Mouse (Mus musculus): ENCODE measurements at regions not wholly inside any gene's neighbourhood (a gene's known extent, or its start where the extent isn't known, plus 50 kb on each side); places are given as distances from the start of the nearest gene placed in this dataset.
A peak's percentile ranks its signal among the peaks of the same experiment; 100 is the strongest.

- no peak for DNase-seq
Measured at GRCm38 (mm10) chr17:65000626-65001135, 164.8 kb upstream of the 4930583I09Rik start.

- no peak for DNase-seq
Measured at GRCm38 (mm10) chr17:64994483-64994882, 158.6 kb upstream of the 4930583I09Rik start.

- no peak for DNase-seq
Measured at GRCm38 (mm10) chr17:64991262-64991661, 155.4 kb upstream of the 4930583I09Rik start.

GRCm38 (mm10) chr17:64984276-64985011, 148.6 kb upstream of the 4930583I09Rik start:
- DNase-seq, result no peak

DNA sequence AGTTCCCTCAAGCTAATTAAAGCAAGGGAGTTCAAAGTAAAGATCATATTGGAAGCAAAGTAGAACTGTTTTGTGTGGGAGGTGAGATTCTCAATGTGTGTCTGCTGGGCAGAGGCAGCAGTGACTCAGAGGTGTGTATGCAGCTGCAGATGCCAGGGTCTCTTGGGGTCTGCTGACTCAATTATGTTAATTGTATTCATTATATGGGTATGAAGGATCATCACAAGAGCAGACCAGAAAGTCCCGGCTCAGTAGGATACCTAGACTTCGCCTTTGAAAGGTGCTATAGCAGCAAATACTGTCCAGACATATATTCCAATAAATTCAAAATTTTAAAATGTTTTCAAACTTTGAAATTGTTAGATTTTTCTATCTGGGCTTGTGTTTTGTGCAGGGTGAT, 147.6 kb upstream of the 4930583I09Rik start:
- no peak for DNase-seq

DNA sequence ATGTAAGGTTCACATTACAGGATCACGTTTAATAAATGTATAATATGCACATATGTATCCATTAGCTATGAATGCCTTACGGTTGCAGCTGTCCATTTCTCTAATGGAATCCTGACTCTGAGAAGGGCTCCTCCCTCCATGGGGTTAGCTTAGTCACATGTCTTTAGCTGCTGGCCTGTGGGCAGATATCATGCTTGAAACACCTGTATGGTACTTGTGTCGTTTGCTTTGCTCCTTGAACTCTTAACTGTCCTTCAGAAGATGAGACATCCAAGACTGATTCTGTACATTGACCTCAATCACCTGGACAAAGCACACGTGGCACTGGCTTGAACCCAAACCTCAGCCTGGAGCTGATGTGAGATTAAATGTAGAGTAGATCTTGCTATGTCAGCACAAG, 128.3 kb upstream of the 4930583I09Rik start:
- no peak for DNase-seq

DNA sequence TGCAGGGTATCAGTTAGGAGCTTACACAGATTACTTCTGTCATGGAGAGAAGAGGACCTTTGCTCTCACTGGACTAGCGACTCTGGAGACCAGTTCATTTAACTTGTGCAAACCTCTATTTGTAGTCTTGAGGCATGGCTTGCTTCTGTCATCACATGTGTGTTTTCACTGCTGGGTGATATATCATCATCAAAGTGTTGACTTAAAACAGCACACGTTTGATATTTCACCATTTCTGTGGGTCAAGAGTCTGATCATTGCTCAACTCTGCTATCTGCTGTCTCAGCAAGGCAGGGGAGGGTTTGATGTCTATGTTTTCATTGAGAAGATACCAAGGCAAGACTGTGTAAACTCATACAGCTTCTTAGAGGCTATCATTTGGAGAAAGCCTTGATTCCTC, 126.0 kb upstream of the 4930583I09Rik start:
- DNase-seq, result no peak

DNA sequence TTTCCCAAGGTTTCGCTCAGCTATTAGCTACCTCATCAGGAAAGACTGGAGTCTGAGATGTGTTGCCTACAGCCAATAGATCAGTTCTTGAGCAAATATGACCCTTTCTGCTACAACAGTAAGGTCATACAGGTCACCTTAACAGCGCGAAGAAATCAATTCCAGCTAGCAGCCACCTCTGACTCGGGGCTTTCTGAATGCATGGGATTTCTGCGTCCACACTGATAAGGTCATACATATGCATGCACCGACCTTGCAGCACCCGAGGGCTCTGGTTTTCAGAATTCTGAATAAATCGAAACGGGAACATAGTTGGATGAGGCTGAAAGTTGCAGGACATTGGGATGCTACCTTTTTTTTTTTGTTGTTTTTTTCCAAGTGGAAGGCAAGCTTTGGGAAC, 121.6 kb upstream of the 4930583I09Rik start:
- no peak for DNase-seq

- no peak for DNase-seq
Measured at GRCm38 (mm10) chr17:64956506-64956905, 120.6 kb upstream of the 4930583I09Rik start.

DNA sequence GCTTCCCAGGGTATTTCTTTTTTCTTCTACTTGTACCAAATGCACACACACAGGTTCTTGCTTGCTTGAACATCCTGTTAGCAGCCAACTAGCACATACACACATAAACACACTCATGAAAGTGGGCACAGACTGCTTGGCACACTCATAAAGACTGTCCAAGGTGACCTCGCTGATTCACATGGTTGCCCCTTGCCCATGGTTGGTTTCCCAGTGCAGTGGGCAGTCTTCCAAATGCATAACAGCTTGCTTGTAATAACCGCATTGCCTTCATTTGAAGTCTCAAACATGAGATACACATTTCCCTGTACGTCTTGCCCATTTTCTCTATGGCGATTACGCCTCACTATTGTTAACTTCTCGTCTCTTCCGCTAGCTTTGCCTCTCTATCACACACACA, 117.4 kb upstream of the 4930583I09Rik start:
- no peak for DNase-seq

- DNase-seq, result no peak
Measured at GRCm38 (mm10) chr17:64951625-64951940, 115.7 kb upstream of the 4930583I09Rik start.

- DNase-seq, result no peak
Measured at GRCm38 (mm10) chr17:64950802-64951624, 115.1 kb upstream of the 4930583I09Rik start.

DNA sequence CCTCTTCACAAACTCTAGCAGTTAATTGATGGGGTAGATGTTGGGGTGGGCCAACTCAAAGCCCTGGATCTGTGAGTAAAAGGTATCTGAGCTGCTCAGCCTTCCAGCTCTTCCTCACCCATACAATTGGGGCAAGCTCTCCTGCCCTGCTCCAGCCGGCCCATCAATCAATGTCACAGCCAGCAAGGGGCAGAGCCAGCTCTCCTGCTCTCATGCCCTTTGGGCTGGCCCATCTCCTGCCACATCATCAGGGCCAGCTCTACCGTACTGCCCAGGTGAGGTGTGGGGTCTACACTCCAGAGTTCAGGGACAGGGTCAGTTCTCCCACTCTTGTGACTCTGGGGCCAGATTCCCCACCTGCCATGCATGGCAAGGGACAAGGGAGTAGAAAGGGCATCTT, 107.3 kb upstream of the 4930583I09Rik start:
- no peak for DNase-seq

- no peak for DNase-seq
Measured at GRCm38 (mm10) chr17:64941555-64941954, 105.7 kb upstream of the 4930583I09Rik start.

- no peak for DNase-seq
Measured at GRCm38 (mm10) chr17:64935683-64936082, 99.8 kb upstream of the 4930583I09Rik start.

DNA sequence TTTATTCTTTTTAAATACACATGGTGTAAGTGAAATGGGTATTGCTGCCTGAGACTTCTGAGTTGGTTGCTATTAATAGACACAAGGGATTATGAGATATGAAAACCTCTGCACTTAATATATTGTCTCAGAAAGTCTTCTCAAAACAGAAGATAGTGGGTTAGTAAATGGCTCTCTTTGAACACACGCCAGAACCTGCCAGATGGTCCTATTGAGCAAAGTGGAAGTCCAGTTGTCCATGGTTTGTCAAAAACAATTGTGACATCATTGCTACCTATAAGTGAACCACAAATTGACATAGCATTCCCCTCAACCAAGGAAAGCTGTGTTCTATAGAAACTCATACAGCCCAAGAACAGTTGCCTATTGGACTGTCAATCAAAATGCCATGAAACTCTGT, 98.5 kb upstream of the 4930583I09Rik start:
- DNase-seq, result no peak

DNA sequence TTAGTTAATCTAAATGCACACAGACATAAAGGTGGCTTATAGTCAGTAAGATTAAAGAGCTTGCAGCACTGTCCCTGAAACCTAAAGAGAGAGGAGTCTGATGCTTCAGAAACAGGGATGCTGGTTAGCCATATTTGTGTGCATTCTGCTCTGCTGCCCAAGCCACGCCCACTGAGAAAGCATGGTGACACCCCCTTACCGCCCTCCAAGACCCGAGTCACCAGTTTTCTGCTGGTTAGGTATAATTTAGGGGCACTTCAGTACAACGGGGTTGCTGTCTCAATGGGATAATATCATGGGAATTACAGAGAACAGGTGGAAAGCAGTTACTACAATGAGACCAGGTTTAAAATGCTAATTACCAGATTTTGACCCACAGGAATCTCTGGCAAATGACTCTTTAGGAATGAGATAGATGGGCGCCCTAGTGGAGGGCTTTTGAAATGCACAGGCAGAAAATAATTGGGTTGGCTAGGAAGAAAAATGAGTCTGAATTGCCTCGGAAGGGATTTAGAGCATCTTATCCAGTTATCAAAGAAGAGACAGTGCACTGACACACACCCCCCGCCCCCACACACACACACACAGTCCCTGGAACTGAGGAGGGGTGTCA, 95.1 kb upstream of the 4930583I09Rik start:
- peak; percentile 14 for DNase-seq

- no peak for DNase-seq
Measured at GRCm38 (mm10) chr17:64923762-64924161, 87.9 kb upstream of the 4930583I09Rik start.

- DNase-seq, result no peak
Measured at GRCm38 (mm10) chr17:64922235-64922634, 86.4 kb upstream of the 4930583I09Rik start.

DNA sequence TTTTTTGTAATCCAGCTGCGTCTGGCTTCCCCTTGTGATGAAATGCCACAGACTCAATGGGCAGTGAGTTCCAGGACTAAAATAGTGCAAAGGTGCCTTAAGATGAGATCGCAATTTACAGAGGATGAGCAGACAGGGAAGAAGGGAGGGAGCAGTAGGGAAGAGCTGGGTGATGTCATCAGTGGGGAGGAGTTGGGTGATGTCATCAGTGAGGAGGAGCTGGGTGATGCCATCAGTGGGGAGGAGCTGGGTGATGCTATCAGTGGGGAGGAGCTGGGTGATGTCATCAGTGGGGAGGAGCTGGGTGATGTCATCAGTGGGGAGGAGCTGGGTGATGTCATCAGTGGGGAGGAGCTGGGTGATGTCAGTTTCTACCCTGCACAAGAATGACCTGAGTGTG, 84.4 kb upstream of the 4930583I09Rik start:
- DNase-seq, result peak; percentile 17

DNA sequence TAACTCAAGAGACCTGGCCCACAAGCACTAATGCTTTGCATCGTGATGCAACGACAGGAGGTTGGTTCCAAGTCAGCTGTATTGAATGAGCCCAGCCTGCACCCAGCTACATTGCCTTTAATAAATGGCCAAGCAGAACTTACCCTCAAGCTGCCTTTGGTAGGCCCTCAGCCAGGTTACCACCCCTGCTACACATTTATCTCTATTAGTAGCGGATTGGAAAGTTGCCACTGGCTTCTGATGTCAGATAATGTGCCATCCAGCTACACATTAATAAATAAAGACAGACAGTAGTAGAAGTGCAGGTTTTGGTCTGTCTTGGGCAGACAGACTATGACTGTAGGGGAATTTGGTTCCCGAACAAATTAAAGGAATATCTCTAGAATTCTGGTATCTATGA, 82.0 kb upstream of the 4930583I09Rik start:
- DNase-seq, result no peak

DNA sequence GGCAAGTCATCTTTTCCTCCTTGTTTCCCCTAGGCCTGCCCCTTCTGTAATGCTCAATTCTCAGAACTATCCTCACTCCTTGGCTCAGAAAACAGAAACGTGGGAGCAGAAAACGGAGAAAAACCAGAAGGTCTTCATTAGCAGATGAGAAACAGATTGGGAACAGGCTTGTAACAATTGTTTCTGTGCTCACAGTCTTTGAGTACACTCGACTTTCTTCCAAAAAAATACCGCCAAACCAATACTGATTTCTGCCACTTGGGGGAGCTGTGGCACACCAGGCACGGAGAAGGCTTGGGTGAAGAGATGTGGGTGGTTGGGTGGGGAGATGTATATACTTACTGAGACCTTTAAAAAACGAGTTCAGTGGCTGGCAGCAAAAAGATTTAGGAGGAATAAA, 80.8 kb upstream of the 4930583I09Rik start:
- DNase-seq, result no peak

DNA sequence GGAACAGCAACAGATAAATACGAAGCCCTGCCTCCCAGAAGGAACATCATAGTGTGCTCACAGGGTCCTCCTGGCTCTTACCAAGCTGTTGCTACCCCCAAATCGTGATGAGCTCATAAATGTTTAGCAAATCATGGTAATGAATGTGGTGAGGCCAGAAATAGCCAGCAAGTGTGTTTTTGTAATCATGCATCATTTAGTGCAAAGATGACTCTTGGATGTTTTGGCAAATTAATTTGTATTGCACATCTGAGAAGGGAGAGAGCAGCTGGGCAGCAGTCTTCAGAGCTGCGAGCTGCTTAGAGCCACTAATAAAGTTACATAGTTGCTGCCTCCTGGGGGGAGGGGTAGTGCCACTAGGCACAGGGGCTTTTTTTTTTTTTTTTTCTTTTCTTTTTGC, 79.8 kb upstream of the 4930583I09Rik start:
- no peak for DNase-seq

- no peak for DNase-seq
Measured at GRCm38 (mm10) chr17:64915025-64915424, 79.2 kb upstream of the 4930583I09Rik start.
